Mouse (Mus musculus): Measurements from ENCODE around the gene Hoxc5.

Hoxc5 gene

GRCm38 (mm10) chr15:103038701-103039480 is 71.6 kb downstream of the Hoxc5 start:
- DNase-seq, result no peak

- DNase-seq, result no peak
Measured at GRCm38 (mm10) chr15:103039609-103040008, 72.4 kb downstream of the Hoxc5 start.

GRCm38 (mm10) chr15:103040601-103041000 is 73.4 kb downstream of the Hoxc5 start:
- DNase-seq, result no peak

DNA sequence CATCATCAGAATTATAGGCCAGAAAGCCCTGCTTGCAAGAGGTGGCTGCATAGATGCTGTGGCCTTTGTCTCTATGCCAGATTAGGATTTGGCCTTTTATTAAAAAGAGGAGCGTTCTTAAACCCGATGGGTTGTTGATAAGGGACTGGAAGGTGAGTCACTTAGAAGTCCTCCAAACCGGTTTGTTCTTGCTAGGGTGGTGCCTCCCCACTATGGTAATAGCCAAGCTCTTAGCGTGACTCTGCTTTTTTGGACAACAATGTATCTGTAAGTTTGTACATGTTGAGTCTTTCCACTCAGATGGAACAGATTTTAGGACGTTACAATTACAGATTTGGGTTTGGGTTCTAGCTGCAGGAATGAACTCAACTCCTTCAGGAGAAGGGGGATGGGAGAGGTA is 74.4 kb downstream of the Hoxc5 start:
- DNase-seq, result no peak

DNA sequence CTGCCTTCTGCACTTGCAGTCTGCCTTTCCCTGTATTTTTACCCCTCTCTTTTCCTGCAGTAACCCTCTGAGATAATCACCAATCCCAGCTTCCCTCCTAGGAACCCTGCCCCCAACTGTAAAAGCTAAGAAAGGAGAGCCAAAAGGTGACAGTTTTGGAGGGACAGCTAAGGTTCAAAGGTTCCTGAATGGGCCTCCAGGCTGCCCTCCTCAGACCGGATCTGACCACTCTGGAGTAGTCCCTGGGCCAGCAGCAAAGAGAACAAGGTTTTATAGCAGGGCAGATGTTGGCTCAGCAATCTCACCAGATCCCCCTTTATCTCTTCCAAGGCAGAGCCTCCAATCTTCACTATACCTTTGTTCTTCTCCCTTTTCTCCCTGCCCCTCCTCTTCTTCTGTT is 75.0 kb downstream of the Hoxc5 start:
- no peak for DNase-seq

DNA sequence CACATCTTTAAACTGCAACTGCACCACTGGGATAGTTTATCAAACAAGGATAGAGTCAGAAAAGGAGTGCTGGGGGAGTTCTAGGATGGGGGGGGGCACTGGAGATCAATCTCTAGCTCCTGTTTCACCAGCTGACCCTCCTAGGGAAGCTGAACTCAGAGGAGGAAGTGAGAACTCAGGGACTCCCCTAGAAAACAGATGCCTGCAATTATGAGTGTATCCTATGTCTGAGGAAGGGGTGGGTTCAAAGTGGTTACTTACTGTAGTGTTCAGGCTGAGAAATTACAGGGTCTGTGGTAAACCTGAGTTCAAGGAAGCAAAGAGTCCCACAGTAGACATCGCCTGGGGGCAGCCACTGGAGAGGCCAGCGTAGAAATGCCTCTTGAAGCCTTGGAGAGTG is 84.4 kb downstream of the Hoxc5 start:
- DNase-seq, result no peak

DNA sequence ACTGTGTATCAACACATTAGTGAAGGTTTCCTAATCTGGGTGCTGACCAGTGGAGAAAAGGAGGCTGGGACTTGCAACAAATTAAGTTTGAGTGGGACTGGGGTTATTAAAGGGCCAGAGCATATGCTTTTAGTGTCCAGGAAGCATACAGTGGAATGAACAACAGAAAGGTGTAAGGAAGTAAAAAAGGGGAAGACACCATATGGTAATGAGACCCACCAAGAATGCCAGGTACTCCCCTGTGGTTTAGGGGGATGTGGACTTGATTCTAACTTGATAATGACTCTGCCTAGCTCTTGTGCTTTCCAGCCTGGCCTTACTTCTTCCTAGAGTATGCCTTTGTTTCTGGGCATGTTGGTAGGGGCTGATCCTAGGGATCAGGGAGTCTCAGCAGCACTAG is 86.0 kb downstream of the Hoxc5 start:
- DNase-seq, result no peak

- DNase-seq, result no peak
Measured at GRCm38 (mm10) chr15:103056396-103056795, 89.2 kb downstream of the Hoxc5 start.

DNA sequence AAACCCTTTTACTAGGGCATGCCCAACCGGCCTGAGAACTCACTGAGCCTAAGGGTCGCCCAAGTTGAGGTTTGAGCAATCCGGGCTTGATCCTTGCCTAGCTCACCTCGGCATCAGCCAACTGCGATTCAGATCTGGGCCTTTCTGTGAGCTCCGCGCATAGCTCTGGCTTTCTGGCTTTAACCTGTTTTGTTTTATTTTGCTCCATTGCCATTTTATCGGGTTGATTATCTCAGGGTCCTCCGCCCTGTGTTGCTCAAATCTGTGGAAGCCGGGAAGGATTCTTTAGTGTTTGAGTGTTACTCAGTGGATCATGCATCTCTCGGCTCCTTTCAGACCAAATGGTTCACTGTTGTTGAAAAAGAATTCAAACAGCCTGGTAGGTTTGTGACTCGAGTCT is 91.5 kb downstream of the Hoxc5 start:
- no peak for DNase-seq

GRCm38 (mm10) chr15:103059393-103059992 is 92.2 kb downstream of the Hoxc5 start:
- no peak for DNase-seq

DNA sequence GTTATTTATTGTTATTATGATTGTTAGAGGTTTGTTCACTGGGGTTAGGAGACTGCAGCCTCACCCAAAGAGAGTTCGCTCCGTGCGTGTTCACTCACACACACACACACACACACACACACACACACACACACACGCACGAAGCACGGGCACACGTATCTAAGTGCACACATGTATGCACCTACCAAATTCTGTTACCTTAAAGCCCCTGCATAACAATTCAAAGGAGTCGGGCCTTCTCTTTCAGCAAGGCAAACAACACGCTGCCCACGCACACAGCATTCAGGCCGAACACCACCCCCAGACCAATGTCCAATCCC is 92.7 kb downstream of the Hoxc5 start:
- DNase-seq, result no peak

DNA sequence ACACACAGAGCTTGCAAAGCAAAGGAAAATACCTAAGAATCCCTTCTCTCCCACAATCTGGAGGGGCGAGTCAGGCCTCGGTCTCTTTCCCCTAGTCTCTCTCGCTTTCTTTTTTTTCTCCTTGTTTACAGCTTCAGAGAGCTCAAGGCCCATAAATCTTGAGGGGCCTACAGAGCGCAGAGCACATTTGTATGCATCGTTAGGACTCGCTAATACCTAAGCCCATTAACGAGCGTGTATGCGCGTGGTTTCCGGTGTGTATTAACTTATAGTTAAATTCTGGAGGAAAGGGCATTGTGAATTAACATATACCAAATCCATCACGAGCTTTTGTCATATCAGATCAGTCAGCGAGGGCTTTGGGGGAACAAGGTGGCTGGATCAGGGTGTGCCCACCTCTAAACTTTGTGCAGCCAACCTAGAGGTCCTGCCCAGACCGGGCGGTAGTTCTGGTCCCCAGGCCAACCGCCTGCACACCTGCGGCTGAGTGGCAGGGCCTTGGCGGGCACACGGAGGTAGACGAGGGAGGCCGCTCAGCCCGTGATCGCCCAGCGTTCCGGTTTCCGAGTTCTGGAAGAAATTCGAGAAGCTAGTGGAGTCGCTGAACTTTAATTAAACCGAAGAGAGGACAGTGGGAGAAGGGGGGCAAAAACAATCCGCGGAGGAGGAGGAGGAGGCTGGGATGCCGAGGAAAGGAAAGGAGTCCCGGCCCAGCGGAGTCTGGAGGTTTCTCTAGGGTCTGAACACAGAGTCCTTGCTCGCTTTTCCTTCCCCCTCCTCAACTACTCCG is 93.3 kb downstream of the Hoxc5 start:
- DNase-seq, result no peak

DNA sequence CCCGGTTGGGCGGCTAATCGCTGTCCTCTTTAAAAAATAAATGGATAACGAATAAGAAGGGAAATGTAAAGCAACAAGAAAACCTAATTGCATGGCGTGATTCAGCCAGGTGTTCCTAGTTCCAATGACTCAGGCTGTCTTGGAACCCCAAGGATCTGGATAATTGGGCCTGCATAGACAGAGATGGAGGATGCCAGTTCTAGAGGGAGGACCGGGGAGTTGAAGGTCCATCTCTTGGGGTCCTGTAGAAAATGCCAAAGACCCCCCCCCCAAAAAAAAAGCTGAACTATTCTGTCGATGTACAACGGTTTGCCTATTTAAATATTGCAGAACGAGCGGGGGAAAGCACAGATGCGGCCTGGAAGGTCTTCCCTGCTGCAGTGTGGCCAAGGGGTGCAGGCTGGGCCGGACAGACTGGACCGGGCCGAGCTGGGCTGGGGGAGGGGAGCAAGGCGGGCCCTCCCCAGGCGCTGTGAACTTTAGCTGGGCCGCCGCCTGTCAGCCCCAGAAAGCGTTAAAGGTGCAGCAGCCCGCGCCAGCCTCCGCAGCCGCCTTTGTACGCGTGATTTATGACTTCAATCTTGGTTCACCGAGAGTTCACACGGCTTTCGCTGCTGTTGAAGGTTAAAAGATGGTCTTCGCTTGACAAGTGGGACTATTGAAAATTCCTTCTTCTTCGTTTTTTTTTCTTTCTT is 94.0 kb downstream of the Hoxc5 start:
- no peak for DNase-seq

GRCm38 (mm10) chr15:103061988-103062387 is 94.7 kb downstream of the Hoxc5 start:
- no peak for DNase-seq

DNA sequence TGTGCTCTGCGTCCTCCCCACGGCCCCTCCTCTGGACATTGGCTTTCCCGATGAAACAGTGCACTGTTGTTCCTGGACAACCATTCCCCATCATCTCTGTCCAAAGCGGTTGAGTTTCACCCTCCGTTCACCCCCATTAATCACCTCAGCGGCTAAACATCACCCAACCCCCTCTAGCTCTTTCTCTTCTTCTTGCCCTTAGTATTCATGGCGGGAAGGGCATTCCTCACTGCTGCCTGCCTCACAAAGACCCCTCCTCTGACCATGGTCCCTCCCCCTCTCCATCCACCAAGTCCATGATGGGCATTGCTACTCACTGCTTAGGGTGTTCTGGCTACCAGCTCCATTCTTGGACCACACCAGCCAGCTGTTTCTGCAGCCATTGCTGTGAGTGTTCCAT is 98.4 kb downstream of the Hoxc5 start:
- DNase-seq, result no peak

Measured in thymus, adult 18-20 months (tissue).